Mouse (Mus musculus): ENCODE results near the gene Hexim2.

DNA sequence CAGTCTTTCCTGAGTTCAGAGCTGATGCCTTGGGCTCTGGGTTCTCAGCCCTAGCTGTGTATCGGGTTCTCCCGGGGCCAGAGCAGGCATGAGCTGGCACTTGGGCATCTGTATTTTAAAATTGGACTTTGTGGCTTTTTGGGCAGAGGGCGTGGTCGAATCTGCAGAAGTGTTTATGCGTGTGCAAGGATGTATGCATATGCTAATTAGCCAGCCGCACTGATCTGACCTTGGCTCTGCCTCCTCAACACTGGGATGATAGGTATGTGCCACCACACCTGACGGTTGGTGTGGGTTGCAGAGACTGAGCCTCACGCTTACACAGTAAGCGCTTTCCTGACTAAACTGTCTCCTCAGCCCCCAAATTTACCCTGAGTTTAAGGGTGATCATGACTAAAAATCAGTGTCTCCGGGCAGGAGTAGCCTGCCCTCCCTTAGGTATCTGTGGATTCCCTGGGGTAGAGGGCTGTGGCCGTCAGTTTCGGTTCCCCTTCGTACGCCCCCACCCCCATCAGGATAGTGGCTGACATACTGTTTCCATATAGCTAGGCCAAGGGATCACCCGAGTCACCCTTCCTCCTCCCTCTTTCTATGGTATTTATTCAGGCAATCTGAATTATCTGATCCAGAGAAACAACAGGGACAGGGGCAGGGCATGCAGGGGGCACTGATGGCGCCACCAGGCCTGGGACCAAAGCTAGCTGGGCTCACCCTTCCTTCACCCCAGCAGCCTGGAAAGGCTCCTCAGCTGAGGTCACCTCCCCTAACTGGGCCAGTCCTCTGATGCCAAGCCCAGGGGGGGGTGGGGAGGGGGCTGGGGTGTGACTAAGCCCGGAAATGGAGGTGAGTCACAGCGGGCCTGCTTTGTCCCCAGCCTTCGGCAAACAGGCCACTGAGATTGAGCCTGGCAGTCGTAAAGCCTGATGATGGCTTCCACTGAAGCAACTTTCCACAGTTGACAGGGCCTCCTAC lies 38.1 kb upstream of the Hexim2 start:
- no peak for TF ChIP-seq CTCF (IDR thresholded peaks at IDR 0.05; ENCODE audit: control insufficient read depth, insufficient read depth, low read length)
- TF ChIP-seq POLR2A (IDR thresholded peaks at IDR 0.05; ENCODE audit: borderline replicate concordance, control insufficient read depth, low read depth, low read length): no peak

Data from bone marrow, adult 2 months (tissue).